Mouse (Mus musculus): ENCODE results near the gene Nt5c2. TPM values are rescaled to one million over a fixed set of nuclear protein-coding genes. Genes with fewer than 3 reads are reported as not detected.
"Not testable (repeated sequence)": the region's sequence is repeated elsewhere in the genome, so short reads cannot be mapped to it uniquely, and the experiment has no call there.

Nt5c2 gene
- total RNA-seq, 2 experiments from 2014 or later, result 68.8 to 69.3 TPM

GRCm38 (mm10) chr19:46989479-46990152 lies 25.3 kb downstream of the Nt5c2 start:
- no peak for DNase-seq (ENCODE audit: low spot score in 2 of 2)

GRCm38 (mm10) chr19:46988231-46989087 lies 26.5 kb downstream of the Nt5c2 start:
- no peak for DNase-seq (ENCODE audit: low spot score in 2 of 2)

DNA sequence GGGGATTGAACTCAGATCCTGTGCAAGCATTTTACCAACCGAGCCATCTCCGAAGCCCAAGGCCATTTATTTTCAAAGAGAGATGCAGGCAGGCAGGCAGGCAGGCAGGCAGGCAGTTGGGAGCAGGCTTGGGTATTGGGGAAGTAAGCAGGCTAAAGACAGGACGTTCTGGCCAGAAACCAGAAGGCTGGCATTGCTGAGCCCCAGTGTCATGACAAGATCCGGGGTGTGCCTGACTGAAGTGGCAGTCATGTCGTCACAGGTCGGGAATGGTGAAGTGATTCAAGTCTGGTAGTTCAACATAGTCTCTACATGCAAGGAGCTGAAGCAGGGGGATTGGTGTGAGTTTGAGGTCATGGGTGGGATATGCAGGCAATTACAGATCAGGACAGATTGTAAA lies 27.3 kb downstream of the Nt5c2 start:
- DNase-seq (ENCODE audit: low spot score in 2 of 2), result no peak

DNA sequence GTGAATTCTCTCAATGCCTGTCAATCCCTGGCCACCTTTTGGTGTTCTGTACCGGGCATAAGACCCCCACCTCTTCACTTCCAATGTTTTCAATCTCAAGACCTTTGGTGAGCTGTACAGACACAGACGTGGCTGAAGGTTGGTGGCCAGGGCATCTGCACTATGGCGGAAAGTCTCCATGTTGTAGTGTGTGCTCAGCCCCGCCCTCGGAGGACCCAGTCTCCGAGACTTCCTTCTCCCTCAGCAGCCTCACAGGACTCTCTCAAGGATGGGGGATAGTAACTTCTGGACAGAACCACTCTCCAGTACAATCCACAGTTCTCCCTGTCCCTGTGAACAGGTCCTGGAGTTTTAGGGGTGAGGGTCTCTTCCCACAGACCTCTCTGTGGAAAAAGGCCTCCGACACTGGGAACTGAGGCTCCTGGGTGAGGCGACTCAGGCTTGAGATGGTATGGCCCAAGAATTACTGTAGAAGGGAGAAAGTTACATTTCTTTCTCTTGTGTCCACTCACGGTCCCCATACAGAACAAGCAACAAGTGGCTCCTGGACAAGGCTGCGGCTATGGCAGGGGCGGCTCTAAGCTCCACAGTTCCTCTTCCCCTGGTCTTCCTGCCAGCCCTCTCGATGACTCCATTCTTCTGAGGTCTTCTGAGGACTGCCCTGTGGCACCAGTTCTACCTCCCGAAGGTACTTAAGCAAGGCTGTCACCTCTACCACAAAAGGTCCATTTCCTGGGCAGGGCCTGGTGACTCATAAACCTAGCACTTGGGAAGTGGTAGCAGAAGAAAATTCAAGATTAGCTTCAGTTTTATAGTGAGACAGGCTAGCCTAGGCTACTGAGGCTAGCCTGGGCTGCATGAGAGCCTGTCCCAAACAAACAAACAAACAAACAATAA lies 30.0 kb downstream of the Nt5c2 start:
- no peak for DNase-seq (ENCODE audit: low spot score in 2 of 2)

GRCm38 (mm10) chr19:46983966-46984380 lies 31.0 kb downstream of the Nt5c2 start:
- no peak for DNase-seq (ENCODE audit: low spot score in 2 of 2)

GRCm38 (mm10) chr19:46983352-46983965 lies 31.5 kb downstream of the Nt5c2 start:
- DNase-seq (ENCODE audit: low spot score in 2 of 2), result no peak

DNA sequence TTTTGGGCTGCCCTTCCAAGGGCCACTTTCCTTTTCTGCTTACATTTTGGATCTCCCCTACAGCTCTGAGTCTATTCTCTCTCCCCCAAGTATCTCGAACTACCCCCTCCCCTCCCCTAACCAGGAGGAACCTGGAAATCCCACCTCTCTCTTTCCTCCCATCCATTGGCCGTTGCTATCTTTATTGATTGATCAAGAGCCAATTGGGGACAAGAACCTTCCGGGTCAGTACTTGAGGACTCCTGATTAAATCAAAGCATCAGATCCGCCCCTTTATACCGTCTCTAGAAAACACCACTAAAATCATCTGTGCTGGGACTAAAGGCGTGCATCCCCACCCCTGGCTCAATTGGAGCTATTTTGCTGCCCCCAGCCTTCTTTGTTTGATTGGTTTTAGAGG lies 33.5 kb downstream of the Nt5c2 start:
- DNase-seq (ENCODE audit: low spot score in 2 of 2), result no peak

- DNase-seq (ENCODE audit: low spot score in 2 of 2), result no peak
These were observed 35.2 kb downstream of the Nt5c2 start for GRCm38 (mm10) chr19:46979781-46980105.

DNA sequence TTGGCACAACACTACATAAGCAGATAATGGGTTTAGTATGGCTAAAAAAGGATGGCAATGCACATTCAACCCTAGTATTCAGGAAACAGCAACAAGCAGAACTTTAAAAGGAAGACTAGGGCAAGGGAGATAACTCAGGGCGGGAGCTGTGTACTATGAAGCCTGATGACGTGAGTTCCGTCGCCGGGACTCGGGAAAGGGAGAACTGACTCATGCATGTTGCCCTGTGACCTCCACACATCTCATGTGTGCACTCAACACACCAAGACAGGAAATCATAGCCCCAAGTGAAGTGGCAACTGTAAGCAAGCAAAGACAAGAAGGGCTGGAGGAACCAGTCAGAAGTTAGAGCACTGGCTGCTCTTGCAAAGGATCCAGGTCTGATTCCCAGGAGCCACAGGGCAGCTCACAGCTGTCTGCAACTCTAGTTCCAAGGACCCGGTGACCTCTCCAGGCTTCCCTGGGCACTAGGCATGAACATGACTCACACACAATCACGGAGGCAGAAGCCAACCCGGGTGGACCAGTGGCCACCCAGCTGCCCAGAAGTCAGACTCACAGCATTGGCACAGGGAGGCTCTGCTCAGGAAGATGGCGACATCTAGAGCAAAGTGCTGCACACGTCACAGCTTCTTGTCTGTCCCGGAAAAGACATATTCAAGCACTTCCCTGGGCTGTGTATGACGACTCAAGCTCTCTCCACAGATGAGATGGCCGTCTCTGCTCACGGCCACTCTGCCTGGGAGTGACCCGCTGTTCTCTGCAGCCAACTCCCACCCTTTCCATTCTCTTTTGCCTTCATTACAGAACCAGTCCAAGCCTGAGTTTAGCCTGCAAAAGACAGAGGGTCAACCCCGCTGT lies 35.8 kb downstream of the Nt5c2 start:
- DNase-seq (ENCODE audit: low spot score in 2 of 2), result no peak

DNA sequence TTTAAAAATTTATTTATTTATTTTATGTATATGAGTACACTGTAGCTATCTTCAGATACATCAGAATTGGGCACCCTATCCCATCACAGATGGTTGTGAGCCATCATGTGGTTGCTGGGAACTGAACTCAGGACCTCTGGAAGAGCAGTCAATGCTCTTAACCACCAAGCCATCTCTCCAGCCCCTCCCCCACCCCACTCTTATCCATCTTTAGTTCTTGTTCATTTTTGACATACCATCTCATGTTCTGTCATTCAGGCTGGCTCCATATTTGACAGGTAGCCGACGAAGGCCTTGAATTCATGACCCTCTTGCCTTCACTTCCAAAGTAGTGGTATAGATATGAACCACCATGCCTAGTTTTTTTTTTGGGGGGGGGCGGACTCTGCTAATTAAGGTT lies 36.9 kb downstream of the Nt5c2 start:
- not testable (repeated sequence) for DNase-seq (ENCODE audit: low spot score in 2 of 2)

DNA sequence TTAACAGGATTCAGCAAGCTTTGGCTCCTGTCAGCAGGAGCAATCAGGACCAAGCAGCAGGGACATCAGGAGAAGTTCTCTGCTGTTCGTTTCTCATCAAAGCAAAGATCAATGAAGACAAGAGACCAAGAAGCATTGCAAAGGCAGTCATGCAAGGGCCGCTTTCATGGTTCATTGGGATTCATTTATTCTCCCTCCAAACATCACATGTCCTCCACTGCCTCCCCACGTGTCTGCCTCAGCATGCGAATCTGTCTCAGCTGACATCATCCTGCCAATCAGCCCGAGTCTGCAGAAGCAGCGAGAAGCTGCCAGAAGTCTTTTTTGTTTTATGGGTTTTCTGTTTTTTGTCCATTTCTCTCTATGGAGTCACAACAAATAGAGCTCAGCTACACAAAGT lies 37.5 kb downstream of the Nt5c2 start:
- DNase-seq (ENCODE audit: low spot score in 2 of 2), result no peak

GRCm38 (mm10) chr19:46976743-46977142 lies 38.2 kb downstream of the Nt5c2 start:
- no peak for DNase-seq (ENCODE audit: low spot score in 2 of 2)

DNA sequence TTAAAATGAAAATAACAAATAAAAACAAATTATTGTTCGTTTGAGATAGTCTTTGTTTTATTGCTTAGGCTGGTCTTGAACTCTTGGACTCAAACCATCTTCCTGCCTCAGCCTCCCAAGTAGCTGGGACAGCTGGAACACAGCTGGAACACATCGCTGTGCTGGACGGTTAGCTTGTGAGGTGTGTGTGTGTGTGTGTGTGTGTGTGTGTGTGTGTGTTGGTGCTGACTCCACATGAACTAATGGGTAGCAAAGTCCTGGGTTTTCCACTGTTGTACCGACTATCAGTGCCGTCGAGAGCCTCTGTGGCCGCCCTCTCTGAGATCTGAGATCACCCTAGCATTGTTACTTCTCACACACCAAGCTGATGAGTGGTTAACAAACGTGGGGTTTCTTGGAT lies 39.0 kb downstream of the Nt5c2 start:
- no peak for DNase-seq (ENCODE audit: low spot score in 2 of 2)

DNA sequence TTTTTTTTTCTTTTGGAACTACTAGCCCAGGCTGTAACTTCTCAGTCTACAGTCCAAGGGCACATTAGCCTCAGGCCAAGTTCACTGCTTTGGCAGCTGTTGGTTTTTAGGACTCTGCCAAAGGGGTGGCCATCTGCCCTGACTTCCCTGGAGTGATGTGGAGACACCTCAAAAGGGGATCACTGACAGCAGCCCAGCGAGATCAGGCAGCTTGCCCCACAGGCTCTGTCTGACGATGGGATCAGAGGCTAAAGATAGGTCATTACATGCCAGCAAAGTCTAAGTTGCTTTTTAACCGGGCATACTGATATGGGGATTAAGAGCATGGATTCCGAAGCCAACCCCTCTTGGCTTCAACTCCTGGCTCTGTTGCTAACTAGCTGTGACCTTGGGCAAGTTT lies 39.4 kb downstream of the Nt5c2 start:
- no peak for DNase-seq (ENCODE audit: low spot score in 2 of 2)

- no peak for DNase-seq (ENCODE audit: low spot score in 2 of 2)
These were observed 42.8 kb downstream of the Nt5c2 start for GRCm38 (mm10) chr19:46972159-46972558.

DNA sequence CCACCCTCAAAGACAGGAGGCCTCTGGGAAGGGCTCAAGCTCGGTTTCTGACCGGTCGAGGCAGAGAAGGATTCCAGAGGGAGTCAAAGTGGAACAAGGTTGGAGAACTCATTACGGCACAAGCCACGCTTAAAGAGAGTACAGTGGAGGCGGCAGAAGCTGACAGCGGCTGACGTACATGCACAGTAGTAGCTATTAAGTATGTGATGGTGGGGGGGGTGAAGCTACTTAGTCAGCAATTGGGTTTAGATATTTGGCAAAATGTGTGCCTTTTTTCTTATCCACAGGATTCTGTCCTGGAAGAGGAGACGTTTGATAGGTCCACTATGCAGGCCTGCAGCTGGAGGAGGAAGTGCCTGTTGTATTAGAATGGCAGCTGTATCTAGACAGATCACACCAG lies 43.2 kb downstream of the Nt5c2 start:
- no peak for DNase-seq (ENCODE audit: low spot score in 2 of 2)

GRCm38 (mm10) chr19:46971051-46971689 lies 43.8 kb downstream of the Nt5c2 start:
- peak in 1 of 2 experiments; percentile 49 for DNase-seq (ENCODE audit: low spot score in 2 of 2)

DNA sequence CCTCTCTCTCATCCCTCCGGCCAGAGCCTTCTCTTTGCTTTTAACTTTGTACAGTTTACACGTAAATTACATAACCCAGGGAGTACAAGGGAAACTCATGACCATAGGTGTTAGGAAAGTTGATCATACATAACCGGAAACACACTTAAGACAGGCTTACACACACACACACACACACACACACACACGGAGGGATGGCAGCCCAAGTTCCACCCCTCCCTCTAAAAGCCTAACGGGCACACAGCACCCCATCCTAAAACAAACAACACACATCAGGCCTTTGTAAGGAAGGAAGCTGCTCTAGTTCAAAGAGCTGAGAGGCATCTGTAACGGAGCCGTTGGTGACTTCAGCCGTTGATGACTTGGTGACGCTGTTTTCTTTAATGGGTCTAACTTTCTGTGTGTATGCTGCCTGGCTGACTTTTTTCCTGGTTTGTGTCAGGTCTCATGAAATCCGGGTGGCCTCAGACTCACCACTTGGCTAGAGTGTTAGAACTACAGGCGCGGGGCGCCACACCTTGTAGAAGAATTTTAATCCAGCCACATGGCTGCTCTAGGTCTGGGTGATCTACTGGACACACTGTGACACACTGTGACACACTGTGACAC lies 44.7 kb downstream of the Nt5c2 start:
- DNase-seq (ENCODE audit: low spot score in 2 of 2), result no peak

GRCm38 (mm10) chr19:46969286-46969985 lies 45.5 kb downstream of the Nt5c2 start:
- DNase-seq (ENCODE audit: low spot score in 2 of 2), result no peak

Data from layer of hippocampus, postnatal 14 days (tissue).